Mouse (Mus musculus) myocyte (in vitro differentiated cells): Measurements from ENCODE around the gene Wdfy3. TPM values are rescaled to one million over a fixed set of nuclear protein-coding genes. Genes with fewer than 3 reads are reported as not detected.

ENCODE experiments used
- H3K27me3 ChIP-seq: one replicate; pipeline ENCODE4 v1.6.1; 2011; ENCODE audit not compliant: control insufficient read depth, insufficient read depth, insufficient read length
- H3K36me3 ChIP-seq: one replicate; pipeline ENCODE4 v1.6.1; 2011; ENCODE audit not compliant: control insufficient read depth, insufficient read depth
- H3K4me2 ChIP-seq: one replicate; pipeline ENCODE4 v1.6.1; 2011; ENCODE audit warnings: low read depth, control low read depth
- H3K4me3 ChIP-seq: one replicate; pipeline ENCODE4 v1.5.1; 2011; ENCODE audit warnings: mild to moderate bottlenecking, control low read depth, moderate library complexity
- H3K79me2 ChIP-seq: one replicate; pipeline ENCODE4 v1.6.1; 2011; ENCODE audit not compliant: control insufficient read depth, insufficient read depth
- H3ac ChIP-seq: one replicate; pipeline ENCODE4 v1.6.1; 2011; ENCODE audit not compliant: control insufficient read depth, insufficient read length
- CEBPB ChIP-seq: IDR thresholded peaks from 2 replicates; pipeline ENCODE4 v1.6.1; 2011; ENCODE audit warnings: mild to moderate bottlenecking, moderate library complexity; ENCODE audit not compliant: poor library complexity, insufficient read depth, severe bottlenecking
- E2F4 ChIP-seq: IDR thresholded peaks from one replicate; pipeline ENCODE4 v1.6.1; 2011; ENCODE audit warnings: mild to moderate bottlenecking, control low read depth, moderate library complexity; ENCODE audit not compliant: insufficient read depth
- MAX ChIP-seq: IDR thresholded peaks from one replicate; pipeline ENCODE4 v1.6.1; 2011; ENCODE audit warnings: low read depth, mild to moderate bottlenecking, control low read depth
- MYOD1 ChIP-seq, 3 experiments: IDR thresholded peaks; one replicate each; pipeline ENCODE4 v1.6.1; 2011; ENCODE audit warnings: control low read depth in 2 of 3, low read depth in 2 of 3, mild to moderate bottlenecking in 2 of 3, moderate library complexity in 1 of 3; ENCODE audit not compliant: insufficient read length in 2 of 3, control insufficient read depth in 1 of 3
- MYOG ChIP-seq, 3 experiments: IDR thresholded peaks; one replicate each; pipeline ENCODE4 v1.6.1; 2011; ENCODE audit warnings: control low read depth in 2 of 3, low read depth in 2 of 3, mild to moderate bottlenecking in 2 of 3; ENCODE audit not compliant: insufficient read length in 2 of 3, control insufficient read depth in 1 of 3, insufficient read depth in 1 of 3
- POLR2A ChIP-seq: IDR thresholded peaks from one replicate; pipeline ENCODE4 v1.6.1; 2011; ENCODE audit warnings: low read depth, mild to moderate bottlenecking, control low read depth, moderate library complexity; ENCODE audit not compliant: insufficient read length
- POLR2AphosphoS2 ChIP-seq: IDR thresholded peaks from one replicate; pipeline ENCODE4 v1.6.1; 2011; ENCODE audit warnings: low read depth, control low read depth; ENCODE audit not compliant: insufficient read length
- REST ChIP-seq: IDR thresholded peaks from one replicate; pipeline ENCODE4 v1.6.1; 2011; ENCODE audit warnings: mild to moderate bottlenecking, control low read depth, moderate library complexity; ENCODE audit not compliant: insufficient read depth, insufficient read length
- SRF ChIP-seq: IDR thresholded peaks from one replicate; pipeline ENCODE4 v1.6.1; 2011; ENCODE audit warnings: low read depth; ENCODE audit not compliant: control insufficient read depth, insufficient read length
- TCF12 ChIP-seq: IDR thresholded peaks from one replicate; pipeline ENCODE4 v1.6.1; 2011; ENCODE audit warnings: mild to moderate bottlenecking, control low read depth; ENCODE audit not compliant: poor library complexity, insufficient read depth, severe bottlenecking
- TCF3 ChIP-seq: IDR thresholded peaks from one replicate; pipeline ENCODE4 v1.6.1; 2011; ENCODE audit warnings: low read depth, control low read depth; ENCODE audit not compliant: insufficient read length
- USF1 ChIP-seq: IDR thresholded peaks from one replicate; pipeline ENCODE4 v1.6.1; 2011; ENCODE audit warnings: low read depth, mild to moderate bottlenecking, control low read depth, moderate library complexity
- polyA plus RNA-seq: library from polyadenylated mRNA; unstranded; fragments of >200 nt; fragmentation: generic; extraction: Trizol; gene quantifications from one replicate; pipeline ENCODE4 v1.2.1, GENCODE M21; 2012; ENCODE audit warnings: missing spikeins

The Wdfy3 gene
- polyA plus RNA-seq, 1 experiment = 9.5 TPM

DNA sequence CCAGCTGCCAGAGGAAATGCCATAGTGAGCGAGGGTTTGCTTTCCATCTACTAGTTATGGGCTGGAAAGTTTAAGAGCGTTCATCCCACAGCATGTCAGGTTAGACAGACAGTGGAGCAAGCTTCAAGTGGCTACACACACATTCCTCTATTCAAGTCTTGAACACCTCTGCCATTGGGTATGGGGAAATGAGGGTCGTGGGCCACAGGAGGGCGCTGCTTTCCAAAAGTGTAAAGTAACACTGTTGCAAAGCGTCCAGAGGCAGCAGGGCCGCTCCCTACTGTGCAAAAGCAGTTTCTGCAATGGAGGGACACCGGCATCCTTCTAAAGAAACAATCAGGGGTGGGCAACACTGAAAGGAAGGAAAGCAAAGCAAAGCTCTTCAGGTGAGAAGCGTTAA lies 235.8 kb downstream of the Wdfy3 start:
- Histone ChIP-seq H3K4me2 (no peak overlapping the region), H3K4me3 (no peak overlapping the region), H3K36me3 (peaks cover 9% of the 10 kb centered on the region), H3K27me3 (no peaks in the 10 kb centered on the region), H3K79me2 (no peaks in the 10 kb centered on the region), H3ac (no peak overlapping the region)
- no peak for TF ChIP-seq TCF3
- no peak for TF ChIP-seq POLR2A
- no peak for TF ChIP-seq REST
- no peak for TF ChIP-seq SRF
- TF ChIP-seq MYOD1 (IDR thresholded peaks at IDR 0.05; ENCODE audit: control insufficient read depth in 1 of 3, insufficient read length in 2 of 3, low read depth in 2 of 3) = no peak
- TF ChIP-seq MAX = no peak
- no peak for TF ChIP-seq MYOG (IDR thresholded peaks at IDR 0.05; ENCODE audit: control insufficient read depth in 1 of 3, insufficient read depth in 1 of 3, insufficient read length in 2 of 3, low read depth in 2 of 3)
- TF ChIP-seq CEBPB = no peak
- TF ChIP-seq E2F4 = no peak
- no peak for TF ChIP-seq TCF12
- no peak for TF ChIP-seq USF1
- TF ChIP-seq POLR2AphosphoS2 = no peak

DNA sequence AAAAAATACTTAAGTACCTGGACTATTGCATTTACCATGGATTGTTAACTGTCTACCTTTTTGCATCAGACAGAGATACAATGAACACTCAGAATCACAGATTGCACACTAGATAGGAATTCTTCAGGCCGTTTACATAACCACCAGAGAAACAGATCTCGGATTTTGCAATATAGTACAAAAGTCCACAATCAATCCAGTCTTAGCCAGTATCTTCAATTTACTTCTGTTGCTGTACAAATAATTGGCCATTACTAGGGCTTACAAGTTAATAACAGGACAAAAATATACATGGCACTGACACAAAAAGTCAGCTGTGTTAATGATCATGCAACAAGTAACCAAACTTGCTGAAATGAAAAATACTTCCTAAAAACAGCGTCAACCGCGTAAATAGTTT lies 236.7 kb downstream of the Wdfy3 start:
- peaks cover 7% of the 10 kb centered on the region for H3K36me3 ChIP-seq

GRCm38 (mm10) chr5:101832042-101832441 lies 237.7 kb downstream of the Wdfy3 start:
- Histone ChIP-seq H3ac (no peak overlapping the region), H3K79me2 (no peaks in the 10 kb centered on the region), H3K27me3 (no peaks in the 10 kb centered on the region), H3K36me3 (no peaks in the 10 kb centered on the region), H3K4me3 (no peak overlapping the region), H3K4me2 (no peak overlapping the region)
- TF ChIP-seq SRF (no peak), REST (no peak), POLR2A (no peak), MYOD1 (IDR thresholded peaks at IDR 0.05; ENCODE audit: control insufficient read depth in 1 of 3, insufficient read length in 2 of 3, low read depth in 2 of 3) (no peak), TCF12 (no peak), TCF3 (no peak), E2F4 (no peak), USF1 (no peak), MYOG (IDR thresholded peaks at IDR 0.05; ENCODE audit: control insufficient read depth in 1 of 3, insufficient read depth in 1 of 3, insufficient read length in 2 of 3, low read depth in 2 of 3) (no peak), POLR2AphosphoS2 (no peak), CEBPB (no peak)

More for the DNA sequence above, 236.7 kb downstream of the Wdfy3 start:
- no peak overlapping the region for H3K4me3 ChIP-seq
- no peak overlapping the region for H3ac ChIP-seq
- no peaks in the 10 kb centered on the region for H3K27me3 ChIP-seq
- H3K79me2 ChIP-seq = no peaks in the 10 kb centered on the region
- TF ChIP-seq REST = no peak
- TF ChIP-seq USF1 = no peak
- no peak for TF ChIP-seq MYOD1 (IDR thresholded peaks at IDR 0.05; ENCODE audit: control insufficient read depth in 1 of 3, insufficient read length in 2 of 3, low read depth in 2 of 3)
- TF ChIP-seq CEBPB = no peak
- no peak for TF ChIP-seq MAX
- no peak overlapping the region for H3K4me2 ChIP-seq

GRCm38 (mm10) chr5:101830180-101830579 lies 239.5 kb downstream of the Wdfy3 start:
- Histone ChIP-seq H3K79me2 (no peaks in the 10 kb centered on the region), H3K4me2 (no peak overlapping the region), H3K4me3 (no peak overlapping the region), H3ac (no peak overlapping the region), H3K36me3 (no peaks in the 10 kb centered on the region), H3K27me3 (no peaks in the 10 kb centered on the region)
- TF ChIP-seq TCF12 (no peak), USF1 (no peak), SRF (no peak), TCF3 (no peak), MYOG (IDR thresholded peaks at IDR 0.05; ENCODE audit: control insufficient read depth in 1 of 3, insufficient read depth in 1 of 3, insufficient read length in 2 of 3, low read depth in 2 of 3) (no peak), REST (no peak), POLR2A (no peak), POLR2AphosphoS2 (no peak), MYOD1 (IDR thresholded peaks at IDR 0.05; ENCODE audit: control insufficient read depth in 1 of 3, insufficient read length in 2 of 3, low read depth in 2 of 3) (no peak), E2F4 (no peak), CEBPB (no peak), MAX (no peak)

DNA sequence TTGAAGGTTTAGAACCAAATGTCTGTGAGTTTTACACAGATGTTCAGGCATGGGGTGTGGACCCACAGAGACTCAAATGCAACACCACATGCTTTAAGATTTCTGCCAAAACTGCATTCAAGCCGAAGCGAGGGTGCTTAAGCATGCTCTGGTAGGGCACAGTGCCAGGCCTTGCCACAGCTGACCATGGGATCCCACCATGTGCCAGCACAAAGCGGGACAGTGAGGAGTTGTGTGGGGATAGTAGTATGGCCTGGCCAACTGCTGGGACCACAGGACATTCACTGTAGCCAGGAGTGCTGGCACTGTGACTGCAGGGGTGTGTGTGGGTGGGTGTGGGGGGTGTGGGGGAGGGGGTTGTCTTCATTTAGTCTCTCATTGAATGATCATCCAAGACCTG lies 240.8 kb downstream of the Wdfy3 start:
- H3K79me2 ChIP-seq = no peaks in the 10 kb centered on the region
- no peak overlapping the region for H3K4me2 ChIP-seq
- no peak overlapping the region for H3K4me3 ChIP-seq
- H3K27me3 ChIP-seq = peaks cover 2% of the 10 kb centered on the region
- H3K36me3 ChIP-seq = no peaks in the 10 kb centered on the region
- no peak for TF ChIP-seq TCF12
- peak in 2 of 3 experiments; percentile 39 to 58 for TF ChIP-seq MYOG (IDR thresholded peaks at IDR 0.05; ENCODE audit: control insufficient read depth in 1 of 3, insufficient read depth in 1 of 3, insufficient read length in 2 of 3, low read depth in 2 of 3)
- H3ac ChIP-seq = no peak overlapping the region
